Mouse (Mus musculus) ovary, adult 18-20 months (tissue): ENCODE results near the gene Zfx.

ENCODE experiments used
- DNase-seq: peaks from one replicate; pipeline ENCODE4 v3.0.0; 2022; ENCODE audit warnings: low spot score, mixed read lengths

Zfx gene

DNA sequence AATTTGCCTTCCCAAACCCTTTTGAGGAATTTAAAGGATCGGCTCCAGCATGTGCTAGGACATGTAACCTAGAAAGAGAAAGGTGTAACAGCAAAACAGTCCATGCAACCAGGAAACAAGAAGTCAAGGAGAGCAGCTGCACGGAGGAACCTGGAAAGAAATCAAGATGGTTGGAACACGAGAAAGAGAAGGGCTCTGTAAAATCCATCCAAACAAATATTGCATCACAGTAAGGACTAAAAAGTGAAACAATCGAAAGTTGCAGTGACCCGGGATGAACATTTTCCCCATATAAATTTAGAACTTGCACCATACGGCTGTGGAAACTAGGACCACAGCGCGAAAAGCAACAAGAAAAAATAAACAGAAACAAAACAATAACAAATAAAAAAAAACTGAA is 62.8 kb downstream of the Zfx start:
- no peak for DNase-seq

DNA sequence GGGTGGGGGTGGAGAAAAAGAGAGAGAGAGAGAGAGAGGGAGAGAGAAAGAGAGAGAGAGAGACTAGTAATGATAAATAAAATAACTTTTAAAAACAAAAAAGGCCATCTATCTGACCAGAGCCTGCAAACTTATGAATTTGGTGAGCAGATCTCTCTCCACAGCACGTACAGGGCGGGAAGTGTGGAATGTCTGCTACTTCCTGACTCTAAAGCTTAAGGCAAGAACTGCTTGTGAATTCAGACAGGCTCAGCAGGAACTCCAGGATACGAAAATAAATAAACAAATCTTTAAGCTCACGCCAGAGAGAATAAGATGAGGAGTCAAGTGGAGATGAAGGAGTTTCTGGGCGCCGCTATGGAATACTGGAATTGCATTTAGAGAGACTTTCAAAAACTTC is 64.8 kb downstream of the Zfx start:
- DNase-seq = no peak

DNA sequence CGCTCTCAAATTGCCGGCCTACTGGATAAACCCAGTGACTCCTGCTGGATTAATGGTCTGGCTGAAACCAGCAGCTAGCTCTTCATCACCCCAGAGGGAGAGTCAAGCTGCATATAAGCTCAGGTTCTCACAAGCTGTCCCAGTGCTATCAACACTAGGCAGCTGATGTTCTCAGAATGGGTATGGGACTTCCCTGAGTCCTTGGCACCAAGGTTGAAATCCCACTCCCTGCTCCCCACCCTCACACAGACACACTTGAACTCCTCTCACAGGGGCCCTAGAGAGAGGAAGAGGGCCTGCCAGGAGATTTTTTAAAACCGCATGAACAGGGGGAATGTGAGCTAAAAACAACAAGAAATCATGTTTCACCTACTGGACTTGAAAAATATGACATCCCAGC is 74.5 kb downstream of the Zfx start:
- no peak for DNase-seq

DNA sequence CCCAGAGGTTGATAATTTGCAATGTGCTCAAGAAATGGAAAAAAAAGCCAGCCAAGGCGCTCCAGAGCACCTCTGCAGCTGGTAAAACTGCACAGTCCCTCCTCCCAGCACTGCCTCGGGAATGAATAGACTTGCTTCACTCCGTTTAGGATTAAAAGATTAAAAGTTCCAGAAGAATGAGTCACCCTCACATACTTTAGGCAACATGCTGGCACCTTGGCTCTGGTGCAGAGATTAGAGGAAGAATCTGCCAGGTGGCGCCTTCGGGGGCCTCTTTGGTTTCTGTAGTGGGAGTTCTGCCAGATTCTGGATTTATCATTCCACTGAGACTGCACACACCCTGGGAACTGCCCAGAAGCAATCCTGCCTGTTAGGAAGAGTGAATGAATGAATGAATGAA is 75.5 kb downstream of the Zfx start:
- no peak for DNase-seq

DNA sequence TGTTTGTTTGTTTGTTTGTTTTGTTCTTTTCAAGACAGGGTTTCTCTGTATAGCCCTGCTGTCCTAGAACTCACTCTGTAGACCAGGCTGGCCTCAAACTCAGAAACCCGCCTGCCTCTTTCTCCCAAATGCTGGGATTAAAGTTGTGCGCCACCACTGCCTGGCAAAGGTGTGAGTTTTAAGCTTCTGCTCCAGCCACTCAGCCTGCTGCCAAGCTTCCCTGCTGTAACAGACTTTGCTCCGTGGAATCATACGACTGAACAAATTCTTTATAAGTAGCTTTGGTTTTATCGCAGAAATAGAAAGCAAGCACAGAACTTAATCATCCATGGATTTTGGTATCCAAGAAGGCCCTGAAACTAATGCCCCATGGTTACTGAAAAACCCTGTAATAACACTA is 76.1 kb downstream of the Zfx start:
- DNase-seq = no peak

DNA sequence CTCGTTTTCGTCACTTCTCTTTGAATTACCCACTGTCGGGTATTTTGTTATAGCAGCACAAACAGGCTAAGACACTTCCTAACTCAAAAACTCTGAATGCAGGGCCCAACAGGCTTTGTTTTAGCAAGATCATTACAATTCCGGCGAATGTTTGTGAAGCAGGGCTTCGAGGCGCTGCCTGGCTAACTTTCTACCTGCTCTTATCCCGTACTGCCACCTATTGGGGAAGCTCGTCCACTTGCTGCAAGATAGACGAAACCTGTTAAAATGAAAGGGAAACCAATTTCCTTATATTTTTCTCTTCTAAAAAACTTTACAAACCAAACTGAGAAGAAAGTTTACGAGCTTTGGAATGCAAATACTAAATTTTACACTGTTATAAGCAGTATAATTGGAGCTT is 90.6 kb downstream of the Zfx start:
- DNase-seq = peak; percentile 10

DNA sequence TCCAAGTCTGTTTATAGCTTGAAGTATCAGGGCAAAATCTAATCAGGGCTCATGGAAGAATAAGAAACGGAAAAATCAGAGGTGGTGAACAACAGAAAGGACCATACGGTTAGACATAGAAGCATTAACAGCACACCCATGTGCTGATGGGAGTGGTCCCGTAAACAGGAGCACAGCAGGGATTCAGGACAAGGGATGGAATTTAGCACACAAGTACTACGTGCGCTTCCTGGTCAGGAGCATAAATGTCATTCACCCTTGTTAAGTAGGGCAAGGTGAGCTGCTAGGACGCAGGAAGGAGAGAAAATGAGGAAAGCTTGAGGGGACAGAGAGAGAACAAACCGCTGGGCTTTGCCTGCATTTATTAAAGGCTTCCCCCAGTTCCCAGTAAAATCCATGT is 93.4 kb downstream of the Zfx start:
- DNase-seq = no peak
